Mouse (Mus musculus): Measurements from ENCODE around the gene Ftsj3. TPM values are rescaled to one million over a fixed set of nuclear protein-coding genes. Genes with fewer than 3 reads are reported as not detected.
"Not testable (repeated sequence)": the region's sequence is repeated elsewhere in the genome, so short reads cannot be mapped to it uniquely, and the experiment has no call there.

Gene Ftsj3
- polyA plus RNA-seq, 1 experiment from 2014 or later: 50.2 TPM

GRCm38 (mm10) chr11:106246834-106247233, 9.0 kb downstream of the Ftsj3 start:
- Histone ChIP-seq H3K27ac (ENCODE audit: low read length) (no peak overlapping the region), H3K4me2 (replicated peaks; ENCODE audit: low read depth, low read length) (no peak overlapping the region), H3K9me3 (ENCODE audit: control insufficient read depth, low read depth, low read length) (peaks cover 4% of the 10 kb centered on the region; the same call in 1 of the 2 replicates), H3K9ac (replicated peaks; ENCODE audit: low read depth, low read length) (no peak overlapping the region), H3K36me3 (ENCODE audit: control insufficient read depth, insufficient read depth, low read length) (peaks cover 94% of the 10 kb centered on the region), H3K4me3 (ENCODE audit: low read depth, low read length) (no peak overlapping the region), H3K27me3 (ENCODE audit: control insufficient read depth, insufficient read depth, low read length) (no peaks in the 10 kb centered on the region), H3K4me1 (ENCODE audit: control insufficient read depth, insufficient read depth, low read length) (no peaks in the 10 kb centered on the region)
- WGBS: 96% methylated on average over 1 of the region's 1 CpGs
- no peak for ATAC-seq (ENCODE audit: insufficient number of reproducible peaks, insufficient read depth, low FRiP score, low read depth)

DNA sequence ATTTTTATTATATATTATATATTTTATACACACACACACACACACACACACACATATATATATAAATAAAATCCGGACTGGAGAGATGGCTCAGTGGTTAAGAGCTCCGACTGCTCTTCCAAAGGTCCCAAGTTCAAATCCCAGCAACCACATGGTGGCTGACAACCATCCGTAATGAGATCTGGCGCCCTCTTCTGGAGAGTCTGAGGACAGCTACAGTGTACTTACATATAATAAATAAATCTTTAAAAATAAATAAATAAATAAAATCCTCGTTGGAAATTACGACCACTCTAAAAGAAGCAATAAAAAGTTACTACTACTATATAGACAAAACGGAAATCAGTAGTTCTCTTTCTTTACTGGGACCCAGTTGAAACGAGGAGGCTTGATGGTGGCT, 21.9 kb downstream of the Ftsj3 start:
- not testable (repeated sequence) for H3K9ac ChIP-seq (replicated peaks; ENCODE audit: low read depth, low read length); H3K27ac ChIP-seq (ENCODE audit: low read length); H3K4me3 ChIP-seq (ENCODE audit: low read depth, low read length); H3K27me3 ChIP-seq (ENCODE audit: control insufficient read depth, insufficient read depth, low read length); H3K9me3 ChIP-seq (ENCODE audit: control insufficient read depth, low read depth, low read length); ATAC-seq (ENCODE audit: insufficient number of reproducible peaks, insufficient read depth, low FRiP score, low read depth); H3K4me2 ChIP-seq (replicated peaks; ENCODE audit: low read depth, low read length); H3K4me1 ChIP-seq (ENCODE audit: control insufficient read depth, insufficient read depth, low read length)
- peaks cover 67% of the 10 kb centered on the region for H3K36me3 ChIP-seq (ENCODE audit: control insufficient read depth, insufficient read depth, low read length)
- 79% methylated on average over 8 of the region's 8 CpGs for WGBS

GRCm38 (mm10) chr11:106220603-106221002, 35.3 kb downstream of the Ftsj3 start:
- no peaks in the 10 kb centered on the region for H3K27me3 ChIP-seq (ENCODE audit: control insufficient read depth, insufficient read depth, low read length)
- ATAC-seq (ENCODE audit: insufficient number of reproducible peaks, insufficient read depth, low FRiP score, low read depth): no peak
- no peak overlapping the region for H3K4me3 ChIP-seq (ENCODE audit: low read depth, low read length)
- H3K4me2 ChIP-seq (replicated peaks; ENCODE audit: low read depth, low read length): no peak overlapping the region
- 0 out of 2 replicates have a peak, but pooled peaks cover 7% of the 10 kb centered on the region for H3K4me1 ChIP-seq (ENCODE audit: control insufficient read depth, insufficient read depth, low read length)
- WGBS: 92% methylated on average over 3 of the region's 3 CpGs
- no peak overlapping the region for H3K27ac ChIP-seq (ENCODE audit: low read length)
- no peak overlapping the region for H3K9ac ChIP-seq (replicated peaks; ENCODE audit: low read depth, low read length)
- H3K36me3 ChIP-seq (ENCODE audit: control insufficient read depth, insufficient read depth, low read length): peaks cover 17% of the 10 kb centered on the region
- no peaks in the 10 kb centered on the region for H3K9me3 ChIP-seq (ENCODE audit: control insufficient read depth, low read depth, low read length)

DNA sequence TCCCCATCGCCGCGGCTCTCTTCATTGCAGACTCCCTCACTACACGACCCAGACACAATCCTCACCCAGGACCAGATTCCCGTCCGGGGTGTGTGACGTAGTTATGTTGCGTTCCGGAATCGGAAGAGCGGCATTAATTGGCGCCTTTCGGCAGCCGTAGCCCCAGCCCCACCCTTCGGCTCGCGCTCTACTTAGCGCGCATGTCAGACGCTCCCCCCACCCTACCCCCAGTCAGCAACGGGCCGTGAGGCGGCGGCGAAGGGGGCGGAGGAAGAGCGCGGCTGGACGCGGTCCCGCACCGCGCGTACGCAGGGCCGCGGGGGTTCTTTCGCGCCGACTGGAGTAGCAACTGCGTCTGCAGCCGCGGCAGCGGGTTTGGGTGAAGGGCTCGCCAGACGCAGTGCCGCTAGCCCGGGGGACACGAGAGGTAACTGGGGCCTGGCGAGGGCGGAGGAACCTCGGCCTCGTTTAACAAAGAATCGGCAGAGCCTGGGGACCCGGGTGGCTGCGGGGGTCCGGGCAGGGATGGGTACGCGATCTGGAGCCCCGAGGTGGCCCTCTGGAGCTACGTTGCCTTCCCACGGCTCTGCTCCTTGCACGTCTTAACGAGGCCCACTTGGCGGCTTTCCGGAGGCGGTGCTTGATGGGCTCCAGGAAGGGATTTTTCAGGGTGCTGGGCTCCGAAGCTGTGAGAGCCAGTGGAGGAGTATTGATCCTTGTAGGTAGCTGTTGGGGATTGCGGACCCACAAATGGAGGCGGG, 39.0 kb downstream of the Ftsj3 start, which contains the start of gene Ddx42:
Gene Ddx42, plus strand, starts transcription at position 197 of the 761 bp plus-strand sequence.
- H3K27ac ChIP-seq (ENCODE audit: low read length): peak within 1 kb of the TSS; percentile 98
- no peaks in the 10 kb centered on the region for H3K9me3 ChIP-seq (ENCODE audit: control insufficient read depth, low read depth, low read length)
- peak within 1 kb of the TSS; percentile 91 for H3K9ac ChIP-seq (replicated peaks; ENCODE audit: low read depth, low read length)
- under 1% methylated on average over 70 of the region's 70 CpGs for WGBS
- peaks cover 16% of the 10 kb centered on the region for H3K4me1 ChIP-seq (ENCODE audit: control insufficient read depth, insufficient read depth, low read length)
- ATAC-seq (ENCODE audit: insufficient number of reproducible peaks, insufficient read depth, low FRiP score, low read depth): peak; percentile 92
- peak within 1 kb of the TSS; percentile 77 for H3K4me2 ChIP-seq (replicated peaks; ENCODE audit: low read depth, low read length)
- H3K36me3 ChIP-seq (ENCODE audit: control insufficient read depth, insufficient read depth, low read length): peaks cover 10% of the 10 kb centered on the region; the same call in 1 of the 2 replicates
- no peaks in the 10 kb centered on the region for H3K27me3 ChIP-seq (ENCODE audit: control insufficient read depth, insufficient read depth, low read length)
- H3K4me3 ChIP-seq (ENCODE audit: low read depth, low read length): peak within 1 kb of the TSS; percentile 73

DNA sequence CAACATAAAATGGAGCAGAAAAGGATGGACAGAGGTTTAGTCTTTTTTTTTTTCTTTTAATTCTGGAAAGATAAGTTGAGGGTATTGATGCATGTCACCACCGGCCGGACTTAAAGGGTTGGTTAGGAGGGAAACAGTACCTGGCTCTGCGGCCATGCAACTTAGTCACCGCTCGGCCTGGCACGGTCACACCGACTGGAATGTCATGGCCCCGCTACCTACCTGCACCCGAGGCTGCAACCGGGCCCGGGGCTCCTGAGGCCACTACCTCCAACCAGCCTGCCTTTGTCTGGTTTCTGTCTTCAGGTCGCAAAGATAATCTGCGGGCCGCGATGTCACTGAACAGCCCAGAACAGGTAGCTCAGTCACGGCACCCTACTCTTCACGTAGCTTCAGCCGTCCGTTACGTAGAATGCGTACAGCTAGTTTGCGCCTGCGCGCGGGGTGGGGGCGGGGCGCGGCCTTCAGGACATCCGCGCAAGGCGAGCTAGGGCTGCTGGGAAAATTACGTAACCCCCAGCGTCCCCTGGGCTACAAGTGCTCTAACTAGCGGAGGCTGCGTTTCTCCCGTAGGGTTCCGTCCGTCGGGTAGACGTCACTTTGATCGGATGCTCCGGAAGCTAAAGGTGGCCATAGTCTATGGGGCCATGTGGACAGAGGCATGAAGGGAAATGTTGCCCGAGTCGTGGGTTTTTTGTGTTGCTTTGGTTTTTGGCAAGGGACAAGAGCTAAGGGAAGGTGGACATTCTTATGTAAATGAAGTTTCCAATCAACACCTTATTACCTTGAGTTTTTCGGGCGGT, 39.8 kb downstream of the Ftsj3 start, which contains the start of gene Ccdc47:
Gene Ccdc47, minus strand, starts transcription at position 418 of the 803 bp plus-strand sequence.
- Histone ChIP-seq H3K4me2 (replicated peaks; ENCODE audit: low read depth, low read length) (peak within 1 kb of the TSS; percentile 77), H3K9me3 (ENCODE audit: control insufficient read depth, low read depth, low read length) (no peaks in the 10 kb centered on the region), H3K27me3 (ENCODE audit: control insufficient read depth, insufficient read depth, low read length) (no peaks in the 10 kb centered on the region), H3K4me1 (ENCODE audit: control insufficient read depth, insufficient read depth, low read length) (peaks cover 16% of the 10 kb centered on the region), H3K36me3 (ENCODE audit: control insufficient read depth, insufficient read depth, low read length) (peaks cover 18% of the 10 kb centered on the region), H3K4me3 (ENCODE audit: low read depth, low read length) (peak within 1 kb of the TSS; percentile 73), H3K9ac (replicated peaks; ENCODE audit: low read depth, low read length) (peak within 1 kb of the TSS; percentile 91), H3K27ac (ENCODE audit: low read length) (peak within 1 kb of the TSS; percentile 98)
- WGBS: under 1% methylated on average over 46 of the region's 46 CpGs
- peak; percentile 98 for ATAC-seq (ENCODE audit: insufficient number of reproducible peaks, insufficient read depth, low FRiP score, low read depth)

DNA sequence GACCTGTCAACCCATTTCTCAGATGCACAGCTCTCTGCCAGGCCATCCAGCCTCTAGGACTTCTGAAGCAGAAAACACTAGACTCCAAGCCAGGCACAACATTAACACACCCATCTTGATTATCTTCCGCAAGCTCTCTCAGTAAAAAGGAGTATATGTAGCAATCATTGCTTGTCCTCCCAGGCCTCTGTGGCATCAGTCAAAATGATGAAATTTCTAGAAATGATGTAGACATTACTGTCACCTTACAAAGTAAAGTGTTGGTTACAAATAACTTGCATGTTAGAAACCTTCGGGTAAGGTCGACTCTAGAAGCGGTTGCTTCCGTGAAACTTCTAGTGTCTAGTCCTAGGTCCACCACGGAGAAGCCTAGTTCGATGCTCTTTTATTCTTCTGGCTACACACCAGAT, 40.4 kb downstream of the Ftsj3 start:
- Histone ChIP-seq H3K4me3 (ENCODE audit: low read depth, low read length) (peak overlapping the region; percentile 73), H3K27ac (ENCODE audit: low read length) (peak overlapping the region; percentile 98; the same call in 1 of the 2 replicates), H3K4me1 (ENCODE audit: control insufficient read depth, insufficient read depth, low read length) (peaks cover 16% of the 10 kb centered on the region), H3K36me3 (ENCODE audit: control insufficient read depth, insufficient read depth, low read length) (peaks cover 21% of the 10 kb centered on the region), H3K27me3 (ENCODE audit: control insufficient read depth, insufficient read depth, low read length) (no peaks in the 10 kb centered on the region), H3K4me2 (replicated peaks; ENCODE audit: low read depth, low read length) (peak overlapping the region; percentile 50), H3K9me3 (ENCODE audit: control insufficient read depth, low read depth, low read length) (no peaks in the 10 kb centered on the region), H3K9ac (replicated peaks; ENCODE audit: low read depth, low read length) (peak overlapping the region; percentile 91)
- 23% methylated on average over 7 of the region's 7 CpGs for WGBS
- ATAC-seq (ENCODE audit: insufficient number of reproducible peaks, insufficient read depth, low FRiP score, low read depth): no peak

DNA sequence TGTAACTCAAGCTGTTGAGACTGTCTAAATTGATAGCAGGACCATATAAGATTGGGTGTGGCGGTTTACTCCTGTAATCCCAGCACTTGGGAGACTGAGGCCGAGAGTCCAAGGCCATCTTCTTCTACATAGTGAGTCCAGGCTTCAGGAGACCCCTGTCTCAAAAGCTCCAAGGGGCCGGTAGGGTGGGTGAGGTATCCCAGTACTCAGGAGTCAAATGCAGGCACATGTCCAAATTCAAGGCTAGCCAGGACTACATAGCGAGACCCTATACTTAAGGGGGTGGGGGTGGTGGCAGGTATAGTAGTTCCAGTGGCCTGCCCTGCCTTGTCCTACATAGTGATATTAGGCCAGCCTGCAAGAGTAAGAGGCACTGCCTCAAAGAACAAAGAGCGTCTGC, 41.0 kb downstream of the Ftsj3 start:
- no peaks in the 10 kb centered on the region for H3K27me3 ChIP-seq (ENCODE audit: control insufficient read depth, insufficient read depth, low read length)
- WGBS: 85% methylated on average over 5 of the region's 5 CpGs
- no peak overlapping the region for H3K27ac ChIP-seq (ENCODE audit: low read length)
- peak overlapping the region; percentile 73 for H3K4me3 ChIP-seq (ENCODE audit: low read depth, low read length)
- H3K9me3 ChIP-seq (ENCODE audit: control insufficient read depth, low read depth, low read length): no peaks in the 10 kb centered on the region
- ATAC-seq (ENCODE audit: insufficient number of reproducible peaks, insufficient read depth, low FRiP score, low read depth): no peak
- H3K9ac ChIP-seq (replicated peaks; ENCODE audit: low read depth, low read length): no peak overlapping the region
- peaks cover 16% of the 10 kb centered on the region for H3K4me1 ChIP-seq (ENCODE audit: control insufficient read depth, insufficient read depth, low read length)
- H3K36me3 ChIP-seq (ENCODE audit: control insufficient read depth, insufficient read depth, low read length): peaks cover 25% of the 10 kb centered on the region
- H3K4me2 ChIP-seq (replicated peaks; ENCODE audit: low read depth, low read length): peak overlapping the region; percentile 50

- Histone ChIP-seq H3K4me2 (replicated peaks; ENCODE audit: low read depth, low read length) (no peak overlapping the region), H3K9ac (replicated peaks; ENCODE audit: low read depth, low read length) (no peak overlapping the region), H3K4me1 (ENCODE audit: control insufficient read depth, insufficient read depth, low read length) (peaks cover 10% of the 10 kb centered on the region), H3K4me3 (ENCODE audit: low read depth, low read length) (no peak overlapping the region), H3K9me3 (ENCODE audit: control insufficient read depth, low read depth, low read length) (no peaks in the 10 kb centered on the region), H3K36me3 (ENCODE audit: control insufficient read depth, insufficient read depth, low read length) (peaks cover 42% of the 10 kb centered on the region), H3K27ac (ENCODE audit: low read length) (no peak overlapping the region), H3K27me3 (ENCODE audit: control insufficient read depth, insufficient read depth, low read length) (no peaks in the 10 kb centered on the region)
- no peak for ATAC-seq (ENCODE audit: insufficient number of reproducible peaks, insufficient read depth, low FRiP score, low read depth)
- WGBS: 87% methylated on average over 8 of the region's 8 CpGs
Observed at GRCm38 (mm10) chr11:106212771-106213170, 43.1 kb downstream of the Ftsj3 start.

Measured in stomach, embryonic 14.5 days (tissue).